Mouse (Mus musculus) bone marrow macrophage, adult 2 months (primary cell): ENCODE data around the gene Gm17622.

ENCODE experiments used
- CTCF ChIP-seq: IDR thresholded peaks from 2 replicates; pipeline ENCODE4 v1.5.1; 2012; ENCODE audit warnings: low read depth, mild to moderate bottlenecking, low read length, moderate library complexity
- POLR2A ChIP-seq: IDR thresholded peaks from 2 replicates; pipeline ENCODE4 v1.6.1; 2012; ENCODE audit warnings: mild to moderate bottlenecking, low read depth, low read length, borderline replicate concordance

GRCm38 (mm10) chr13:96506313-96506712, 15.8 kb downstream of the Gm17622 start:
- TF ChIP-seq POLR2A (no peak), CTCF (no peak)
